Mouse (Mus musculus) stomach, postnatal 0 days (tissue): ENCODE data around the gene Dennd5b. TPM values are rescaled to one million over a fixed set of nuclear protein-coding genes. Genes with fewer than 3 reads are reported as not detected.

Experiments used
- ATAC-seq: fragments of 200-750 bp; cut with Nextera tagmentation; 2 replicates; pipeline ENCODE4 v1.8.0; 2017; ENCODE audit not compliant: low FRiP score, low TSS enrichment
- DNase-seq: peaks from one replicate; pipeline ENCODE4 v3.0.0-alpha.2; 2016; ENCODE audit warnings: low spot score
- H3K27ac ChIP-seq: fragments of 300-500 bp; sonication (generic); replicated peaks from 2 replicates; pipeline ENCODE4 v1.5.1; 2014; ENCODE audit warnings: mild to moderate bottlenecking, control low read depth
- H3K27me3 ChIP-seq: fragments of 300-500 bp; sonication (generic); 2 replicates; pipeline ENCODE4 v1.6.1; 2014; ENCODE audit warnings: low read length; ENCODE audit not compliant: control insufficient read depth, insufficient read depth
- H3K36me3 ChIP-seq: fragments of 300-500 bp; sonication (generic); 2 replicates; pipeline ENCODE4 v1.6.1; 2014; ENCODE audit warnings: low read length, mixed read lengths; ENCODE audit not compliant: control insufficient read depth, insufficient read depth
- H3K4me1 ChIP-seq: fragments of 300-500 bp; sonication (generic); replicated peaks from 2 replicates; pipeline ENCODE4 v1.6.1; 2014; ENCODE audit warnings: antibody characterized with exemption; ENCODE audit not compliant: control insufficient read depth, insufficient read depth
- H3K4me2 ChIP-seq: fragments of 300-500 bp; sonication (generic); replicated peaks from 2 replicates; pipeline ENCODE4 v1.6.1; 2014; ENCODE audit warnings: low read depth, mild to moderate bottlenecking, control low read depth, moderate library complexity
- H3K4me3 ChIP-seq: fragments of 300-500 bp; sonication (generic); 2 replicates; pipeline ENCODE4 v1.5.1; 2014; ENCODE audit warnings: low read depth, low read length, control low read depth
- H3K9ac ChIP-seq: fragments of 300-500 bp; sonication (generic); 2 replicates; pipeline ENCODE4 v1.6.1; 2014; ENCODE audit warnings: mild to moderate bottlenecking, low read length, control low read depth, mixed read lengths
- H3K9me3 ChIP-seq: fragments of 300-500 bp; sonication (generic); 2 replicates; pipeline ENCODE4 v1.6.1; 2016; ENCODE audit warnings: low read length; ENCODE audit not compliant: control insufficient read depth
- CTCF ChIP-seq: IDR thresholded peaks from 2 replicates; pipeline ENCODE4 v1.5.1; 2016; ENCODE audit warnings: antibody characterized with exemption, low read depth, mild to moderate bottlenecking, moderate library complexity
- EP300 ChIP-seq: optimal IDR thresholded peaks from 2 replicates; pipeline ENCODE3; 2016; ENCODE audit warnings: antibody characterized with exemption
- WGBS: fragments of 180-500 bp; shearing (Covaris S2); extraction: QIAGEN DNeasy Blood & Tissue Kit; methylation state at CpG from one replicate; pipeline ENCODE4 v1.1.7; 2014; 5-methylcytosine and 5-hydroxymethylcytosine counted together
- polyA plus RNA-seq: library from polyadenylated mRNA; unstranded; fragments of >200 nt; fragmentation: Nextera tagmentation; extraction: Ambion mirVana; gene quantifications from 2 replicates; pipeline ENCODE4 v1.2.1, GENCODE M21; 2015

Gene Dennd5b
- polyA plus RNA-seq, 1 experiment from 2014 or later: 1.7 TPM

DNA sequence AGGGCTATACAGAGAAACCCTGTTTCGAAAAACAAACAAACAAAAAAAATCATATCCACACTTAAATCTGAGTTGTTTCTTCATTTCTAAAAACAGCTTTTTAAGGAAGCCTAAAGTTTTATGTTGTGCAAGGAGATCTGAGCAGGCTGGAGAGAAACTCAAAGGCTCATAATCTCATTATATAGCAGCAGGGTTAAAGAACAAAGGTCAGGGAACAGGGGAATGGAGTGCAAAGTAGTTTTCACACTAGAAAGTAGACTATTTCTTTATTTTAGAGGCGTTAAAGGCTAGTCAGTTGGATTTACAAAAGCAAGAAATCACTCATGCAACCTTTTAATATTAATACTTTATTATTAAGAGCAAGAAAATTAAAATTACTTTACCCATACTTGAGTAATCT, 5.2 kb downstream of the Dennd5b start:
- WGBS: 90% methylated on average over 2 of the region's 2 CpGs
- H3K27me3 ChIP-seq: no peaks in the 10 kb centered on the region
- TF ChIP-seq CTCF: no peak
- TF ChIP-seq EP300: no peak
- H3K4me3 ChIP-seq: no peak overlapping the region
- H3K4me2 ChIP-seq: no peak overlapping the region
- no peaks in the 10 kb centered on the region for H3K9me3 ChIP-seq
- no peak overlapping the region for H3K9ac ChIP-seq
- no peaks in the 10 kb centered on the region for H3K4me1 ChIP-seq
- H3K27ac ChIP-seq: no peak overlapping the region
- no peaks in the 10 kb centered on the region for H3K36me3 ChIP-seq
- DNase-seq: no peak
- no peak for ATAC-seq

GRCm38 (mm10) chr6:149095389-149095788, 6.1 kb downstream of the Dennd5b start:
- 59% methylated on average over 6 of the region's 6 CpGs for WGBS
- ATAC-seq (no peak), DNase-seq (no peak)
- no peak overlapping the region for H3K9ac ChIP-seq
- no peak overlapping the region for H3K4me3 ChIP-seq
- no peaks in the 10 kb centered on the region for H3K36me3 ChIP-seq
- no peaks in the 10 kb centered on the region for H3K27me3 ChIP-seq
- no peak overlapping the region for H3K27ac ChIP-seq
- H3K4me2 ChIP-seq: no peak overlapping the region
- H3K4me1 ChIP-seq: no peaks in the 10 kb centered on the region
- TF ChIP-seq CTCF (peak; percentile 19; the same call in 1 of the 2 replicates), EP300 (no peak)
- H3K9me3 ChIP-seq: no peaks in the 10 kb centered on the region

DNA sequence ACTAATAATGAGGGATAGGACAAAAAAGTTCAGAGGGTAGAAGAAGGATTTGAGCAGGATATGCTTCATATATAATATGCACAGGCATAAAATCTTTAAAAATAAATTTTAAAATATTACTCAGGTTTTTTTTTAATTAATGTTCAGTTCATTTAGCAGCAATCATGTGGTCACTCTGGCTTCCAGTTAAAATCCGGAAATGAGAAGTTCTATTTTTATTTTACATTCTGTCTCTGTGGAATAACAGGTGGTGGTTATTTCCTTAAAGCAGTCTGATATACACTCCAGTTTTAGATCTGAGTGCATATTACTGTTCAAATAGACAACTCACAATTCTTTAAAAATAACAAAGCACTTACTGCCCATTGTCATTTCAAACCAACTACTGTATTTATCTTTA, 6.9 kb downstream of the Dennd5b start:
- no peaks in the 10 kb centered on the region for H3K9me3 ChIP-seq
- H3K4me1 ChIP-seq: no peaks in the 10 kb centered on the region
- no peak overlapping the region for H3K9ac ChIP-seq
- H3K27me3 ChIP-seq: no peaks in the 10 kb centered on the region
- no peak for ATAC-seq
- no peaks in the 10 kb centered on the region for H3K36me3 ChIP-seq
- TF ChIP-seq CTCF (no peak), EP300 (no peak)
- WGBS: 64% methylated on average over 1 of the region's 1 CpGs
- H3K4me3 ChIP-seq: no peak overlapping the region
- H3K4me2 ChIP-seq: no peak overlapping the region
- DNase-seq: no peak
- H3K27ac ChIP-seq: no peak overlapping the region

DNA sequence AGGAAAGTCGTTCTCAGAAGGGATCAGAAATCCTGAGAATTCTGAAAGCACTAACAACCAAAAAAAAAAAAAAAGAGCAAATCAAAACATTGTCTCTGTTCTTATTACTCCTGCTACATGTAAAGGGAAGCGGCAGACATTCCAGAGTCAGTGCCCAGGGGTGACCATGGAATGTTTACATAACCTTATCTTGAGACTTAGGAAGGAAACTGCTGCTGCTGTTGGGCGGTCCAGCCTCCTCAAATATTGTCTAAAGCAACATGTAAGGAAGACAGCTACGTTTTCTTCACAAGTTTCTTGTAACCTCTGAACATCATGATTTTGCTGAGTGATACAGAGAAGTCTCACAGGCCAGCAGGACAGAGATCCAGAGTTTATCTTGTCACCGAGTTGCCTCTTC, 8.0 kb downstream of the Dennd5b start:
- Histone ChIP-seq H3K4me3 (no peak overlapping the region), H3K27ac (no peak overlapping the region), H3K36me3 (no peaks in the 10 kb centered on the region), H3K4me2 (no peak overlapping the region), H3K27me3 (no peaks in the 10 kb centered on the region), H3K4me1 (no peaks in the 10 kb centered on the region), H3K9ac (no peak overlapping the region), H3K9me3 (no peaks in the 10 kb centered on the region)
- WGBS: 15% methylated on average over 5 of the region's 5 CpGs
- ATAC-seq (no peak), DNase-seq (no peak)
- TF ChIP-seq EP300 (no peak), CTCF (no peak)

GRCm38 (mm10) chr6:149092406-149092805, 9.1 kb downstream of the Dennd5b start:
- no peaks in the 10 kb centered on the region for H3K36me3 ChIP-seq
- TF ChIP-seq CTCF: no peak
- TF ChIP-seq EP300: no peak
- 97% methylated on average over 6 of the region's 6 CpGs for WGBS
- H3K27ac ChIP-seq: no peak overlapping the region
- H3K9ac ChIP-seq: no peak overlapping the region
- no peak overlapping the region for H3K4me2 ChIP-seq
- DNase-seq (no peak), ATAC-seq (no peak)
- H3K4me3 ChIP-seq: no peak overlapping the region
- no peaks in the 10 kb centered on the region for H3K27me3 ChIP-seq
- H3K4me1 ChIP-seq: no peaks in the 10 kb centered on the region
- no peaks in the 10 kb centered on the region for H3K9me3 ChIP-seq

DNA sequence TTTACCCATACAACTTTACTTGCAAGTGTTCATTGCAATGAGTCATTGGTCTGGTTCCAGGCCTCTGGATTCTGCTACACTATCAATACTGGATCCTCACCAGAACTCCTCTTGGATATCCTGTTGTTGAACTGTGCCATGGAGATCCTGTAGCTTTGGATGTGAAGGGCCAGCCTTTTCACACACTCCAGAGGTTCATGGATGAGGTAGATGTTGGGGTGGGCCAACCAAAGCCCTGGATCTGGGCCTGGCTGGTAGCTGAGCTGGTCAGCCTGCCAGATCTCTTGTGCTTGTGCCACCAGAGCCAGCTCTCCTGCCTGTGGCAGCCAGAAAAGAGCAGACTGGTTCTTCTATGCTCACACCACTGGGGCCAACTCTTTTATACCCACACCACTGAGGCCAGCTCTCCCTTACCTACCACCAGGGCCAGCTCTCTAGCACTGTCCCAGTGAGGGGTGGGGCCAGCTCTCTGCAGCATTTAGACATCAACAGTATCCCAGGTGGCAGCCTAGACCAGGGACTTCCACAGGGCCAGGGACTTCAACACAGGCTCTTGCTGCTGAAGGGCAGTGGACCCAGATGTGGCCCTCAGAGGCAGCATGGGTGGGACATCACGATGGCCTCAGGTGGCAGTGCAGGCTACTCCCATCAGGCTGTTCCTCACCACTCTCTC, 24.2 kb downstream of the Dennd5b start:
- Histone ChIP-seq H3K9me3 (no peaks in the 10 kb centered on the region), H3K9ac (no peak overlapping the region), H3K27me3 (no peaks in the 10 kb centered on the region), H3K4me2 (no peak overlapping the region), H3K4me1 (no peaks in the 10 kb centered on the region), H3K36me3 (no peaks in the 10 kb centered on the region), H3K4me3 (no peak overlapping the region), H3K27ac (no peak overlapping the region)
- WGBS: 100% methylated on average over 1 of the region's 1 CpGs
- DNase-seq (no peak), ATAC-seq (no peak)
- TF ChIP-seq CTCF: no peak
- no peak for TF ChIP-seq EP300
